Mouse (Mus musculus): ENCODE results near the gene Ncf4.

DNA sequence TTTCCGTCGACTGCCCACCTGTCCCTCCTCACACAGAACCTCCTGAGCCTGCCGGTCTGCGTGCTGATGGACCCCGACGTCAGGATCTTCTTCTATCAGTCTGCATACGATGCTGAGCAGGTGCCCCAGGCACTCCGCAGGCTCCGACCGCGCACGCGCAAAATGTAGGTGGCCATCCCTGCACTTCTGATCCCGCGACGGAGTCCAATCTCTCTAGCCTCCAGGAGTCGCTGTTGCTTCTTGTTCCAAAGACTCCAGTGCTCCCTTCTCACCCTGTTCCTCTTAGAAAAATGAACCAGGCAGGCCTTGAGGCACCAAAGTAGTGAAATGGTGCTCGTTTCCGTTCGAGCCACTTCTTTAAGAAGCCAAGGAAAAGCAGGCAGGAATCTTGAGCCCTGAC lies 10.2 kb downstream of the Ncf4 start:
- no peak for TF ChIP-seq POLR2A (IDR thresholded peaks at IDR 0.05; ENCODE audit: borderline replicate concordance, control insufficient read depth, low read depth, low read length)
- TF ChIP-seq CTCF (IDR thresholded peaks at IDR 0.05; ENCODE audit: control insufficient read depth, insufficient read depth, low read length): no peak

All from bone marrow, adult 2 months (tissue).